Mouse (Mus musculus) neutrophil, adult 59 days (primary cell): ENCODE results near the gene Spatc1l. TPM values are rescaled to one million over a fixed set of nuclear protein-coding genes. Genes with fewer than 3 reads are reported as not detected.

Experiments
- total RNA-seq, 2 experiments: library from RNA; stranded (reverse); gene quantifications; 1 replicate in 1 of 2; 2 replicates in 1 of 2; pipeline ENCODE4 v1.2.4; 2023

Spatc1l gene
- not detected for total RNA-seq

GRCm38 (mm10) chr10:76561972-76562371, at the start of gene Spatc1l:
Spatc1l (plus strand) TSS chr10:76562272.

GRCm38 (mm10) chr10:76531375-76531774, 30.7 kb upstream of the Spatc1l start, which contains the start of gene Lss:
Lss (plus strand) TSS chr10:76531588.

GRCm38 (mm10) chr10:76575374-76575773, 13.3 kb downstream of the Spatc1l start, which contains the start of gene Ftcd:
Ftcd (plus strand) TSS chr10:76575648.

Other genes starting within 250 kb of the Spatc1l start
- 1 to 10 TPM; 6.9 to 7.7 TPM for gene Dip2a, start 217.0 kb upstream of the Spatc1l start, total RNA-seq
- gene AC141477.1, start 121.8 kb upstream of the Spatc1l start, total RNA-seq, result 1 to 10 TPM; 8.2 to 9.0 TPM
- gene Pcnt, start 119.5 kb upstream of the Spatc1l start, total RNA-seq, result 10 to 100 TPM; 31.2 to 37.5 TPM
- gene 2610028H24Rik, start 113.2 kb upstream of the Spatc1l start, total RNA-seq, result not detected
- gene Mcm3ap, start 93.3 kb upstream of the Spatc1l start, total RNA-seq, result 10 to 100 TPM; 45.2 to 49.9 TPM
- 1 to 10 TPM in 1 of 2 experiments, under 1 TPM in 1; 0.84 to 1.6 TPM for gene Ybey, start 93.2 kb upstream of the Spatc1l start, total RNA-seq
- 1 to 10 TPM; 4.4 to 8.6 TPM for gene Lss, start 30.7 kb upstream of the Spatc1l start, total RNA-seq
- gene Ftcd, start 13.4 kb downstream of the Spatc1l start, total RNA-seq, result not detected
- gene Col6a2, start 61.4 kb downstream of the Spatc1l start, total RNA-seq, result under 1 TPM; 0.36 to 0.40 TPM
- gene Col6a1, start 163.9 kb downstream of the Spatc1l start, total RNA-seq, result 1 to 10 TPM in 1 of 2 experiments, under 1 TPM in 1; 0.24 to 1.0 TPM